Mouse (Mus musculus): ENCODE results near the gene A630001G21Rik. TPM values are rescaled to one million over a fixed set of nuclear protein-coding genes. Genes with fewer than 3 reads are reported as not detected.
A peak's percentile ranks its signal among the peaks of the same experiment; 100 is the strongest.

Gene A630001G21Rik
- polyA plus RNA-seq, 1 experiment from 2014 or later: 1.6 TPM

DNA sequence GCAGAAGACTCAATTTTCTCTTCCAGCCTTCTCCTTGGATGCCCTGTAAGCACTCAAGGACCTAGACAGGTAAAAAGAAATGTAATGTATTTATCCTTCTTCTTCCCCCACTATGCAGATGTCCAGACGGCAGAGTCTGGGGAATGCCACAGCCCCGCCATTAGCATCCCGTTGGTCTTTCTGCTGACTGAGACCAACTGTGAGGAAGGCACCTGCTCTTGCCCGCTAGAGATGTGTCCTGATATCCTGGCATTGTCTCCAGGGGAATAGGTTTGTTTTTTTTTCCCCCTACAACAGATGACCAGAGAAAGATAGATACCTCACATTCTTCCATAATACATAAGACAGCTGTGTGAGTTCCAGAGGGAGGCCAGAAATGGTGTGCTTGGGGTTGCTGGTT, 14.2 kb downstream of the A630001G21Rik start:
- ATAC-seq (ENCODE audit: low FRiP score): no peak
- no peaks in the 10 kb centered on the region for H3K27me3 ChIP-seq

DNA sequence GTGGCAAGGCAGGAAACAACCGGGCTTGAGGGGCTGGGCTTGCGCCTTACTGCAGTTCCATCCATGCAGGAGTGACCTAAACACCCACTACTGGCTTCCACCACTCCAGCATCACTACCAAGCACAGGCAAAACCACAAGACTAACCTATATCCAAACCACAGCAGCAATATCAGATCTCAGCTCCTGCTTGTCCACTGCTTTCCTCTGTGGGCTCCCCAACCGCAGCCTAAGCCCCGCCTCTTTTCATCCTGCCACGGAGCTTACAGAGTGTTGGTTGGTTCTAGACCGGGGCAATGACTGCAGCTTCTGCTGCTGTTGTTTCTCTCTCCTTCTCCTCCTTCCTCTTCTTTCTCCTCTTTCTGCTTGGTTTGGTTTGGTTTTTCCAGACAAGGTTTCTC, 15.1 kb downstream of the A630001G21Rik start:
- no peak overlapping the region for H3K27ac ChIP-seq

More for the DNA sequence above, 14.2 kb downstream of the A630001G21Rik start:
- no peak overlapping the region for H3K9ac ChIP-seq
- no peaks in the 10 kb centered on the region for H3K36me3 ChIP-seq (replicated peaks)
- no peaks in the 10 kb centered on the region for H3K9me3 ChIP-seq
- H3K27ac ChIP-seq: no peak overlapping the region
- no peak overlapping the region for H3K4me3 ChIP-seq (replicated peaks)
- WGBS: 83% methylated on average over 4 of the region's 4 CpGs
- no peaks in the 10 kb centered on the region for H3K4me1 ChIP-seq
- H3K4me2 ChIP-seq: no peak overlapping the region

DNA sequence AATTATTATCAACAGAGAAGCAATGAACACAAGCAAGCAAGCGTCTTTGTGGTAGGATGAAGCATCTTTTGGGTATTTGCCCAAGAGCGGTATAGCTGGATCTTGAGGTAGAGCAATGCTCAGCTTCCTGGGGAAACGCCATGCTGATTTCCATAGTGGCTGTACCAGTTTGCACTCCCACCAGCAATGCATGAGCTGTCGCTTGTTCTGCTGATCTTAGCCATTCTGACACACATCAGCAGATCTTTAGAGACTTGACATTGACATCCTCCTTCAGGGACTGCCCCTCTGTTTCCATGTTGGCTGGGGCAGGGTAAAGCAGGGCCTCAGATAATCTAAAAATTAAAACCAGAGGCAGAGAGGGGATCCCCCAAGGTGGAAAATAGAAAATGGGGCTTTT, 16.8 kb downstream of the A630001G21Rik start:
- Histone ChIP-seq H3K36me3 (replicated peaks) (no peaks in the 10 kb centered on the region), H3K4me3 (replicated peaks) (no peak overlapping the region), H3K9me3 (no peaks in the 10 kb centered on the region), H3K9ac (no peak overlapping the region), H3K27me3 (no peaks in the 10 kb centered on the region), H3K4me1 (peaks cover 7% of the 10 kb centered on the region), H3K27ac (no peak overlapping the region), H3K4me2 (no peak overlapping the region)
- 87% methylated on average over 4 of the region's 4 CpGs for WGBS
- ATAC-seq (ENCODE audit: low FRiP score): no peak

More for the DNA sequence above, 15.1 kb downstream of the A630001G21Rik start:
- Histone ChIP-seq H3K4me1 (peaks cover 4% of the 10 kb centered on the region), H3K4me2 (no peak overlapping the region), H3K4me3 (replicated peaks) (no peak overlapping the region), H3K9ac (no peak overlapping the region), H3K9me3 (no peaks in the 10 kb centered on the region), H3K36me3 (replicated peaks) (no peaks in the 10 kb centered on the region), H3K27me3 (no peaks in the 10 kb centered on the region)
- 83% methylated on average over 6 of the region's 6 CpGs for WGBS
- no peak for ATAC-seq (ENCODE audit: low FRiP score)

DNA sequence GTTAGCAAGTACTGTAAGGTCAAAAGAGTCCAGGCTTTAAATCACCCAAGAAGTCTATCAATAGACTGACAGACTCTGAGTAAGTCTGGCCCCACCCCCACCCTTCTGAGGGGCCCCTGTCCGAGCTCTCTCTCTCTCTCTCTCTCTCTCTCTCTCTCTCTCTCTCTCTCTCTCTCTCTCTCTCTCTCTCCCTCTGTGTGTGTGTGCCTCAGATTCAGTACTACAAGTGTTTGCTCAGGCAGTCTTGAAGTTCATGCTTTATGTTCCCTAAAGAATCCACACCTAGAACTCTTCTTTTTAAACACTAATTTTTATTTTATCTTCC, 19.5 kb downstream of the A630001G21Rik start:
- no peak for ATAC-seq (ENCODE audit: low FRiP score)
- Histone ChIP-seq H3K4me1 (peaks cover 7% of the 10 kb centered on the region), H3K27me3 (no peaks in the 10 kb centered on the region), H3K9ac (no peak overlapping the region), H3K36me3 (replicated peaks) (no peaks in the 10 kb centered on the region), H3K9me3 (no peaks in the 10 kb centered on the region), H3K4me2 (no peak overlapping the region), H3K27ac (no peak overlapping the region), H3K4me3 (replicated peaks) (no peak overlapping the region)
- WGBS: 13% methylated on average over 1 of the region's 1 CpGs

DNA sequence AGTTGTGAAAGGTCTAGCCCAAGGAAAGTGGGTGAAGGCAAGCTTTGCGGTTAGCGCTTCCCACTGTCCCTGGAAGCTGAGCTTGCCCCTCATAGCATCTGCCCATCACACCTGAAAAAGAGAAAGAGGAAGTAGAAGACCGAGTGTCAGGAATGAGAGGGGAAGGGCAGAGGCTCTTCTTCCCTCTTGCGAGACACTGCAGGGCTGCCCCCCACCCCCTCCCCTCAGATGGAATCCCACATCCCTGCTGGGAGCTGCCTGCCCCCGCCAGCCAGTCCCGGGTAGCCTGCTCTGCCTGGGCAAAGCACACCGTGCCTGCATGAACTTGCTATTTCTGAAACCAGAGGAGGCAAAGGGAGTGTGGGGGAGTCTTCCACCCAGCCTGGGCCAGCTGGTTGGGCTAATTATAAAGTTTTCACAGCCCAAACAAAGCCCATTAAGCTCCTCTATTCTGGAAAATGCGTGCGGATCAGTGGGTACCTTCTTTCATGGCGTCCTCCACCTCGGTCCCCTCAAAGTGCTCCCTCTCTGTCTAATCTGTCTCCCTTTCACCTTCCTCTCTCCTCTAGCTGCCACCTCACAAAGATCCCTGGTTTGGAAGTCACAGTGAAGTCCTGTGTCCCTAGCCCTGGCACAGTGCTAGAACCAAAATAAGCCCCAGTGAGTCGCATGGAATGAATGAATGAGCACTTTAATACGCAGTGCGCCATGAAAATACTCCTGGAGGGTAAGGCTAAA, 20.0 kb downstream of the A630001G21Rik start:
- Histone ChIP-seq H3K9ac (no peak overlapping the region), H3K27ac (no peak overlapping the region), H3K4me2 (peak overlapping the region; percentile 9), H3K4me3 (replicated peaks) (no peak overlapping the region), H3K9me3 (no peaks in the 10 kb centered on the region), H3K27me3 (no peaks in the 10 kb centered on the region), H3K36me3 (replicated peaks) (no peaks in the 10 kb centered on the region), H3K4me1 (peaks cover 7% of the 10 kb centered on the region)
- ATAC-seq (ENCODE audit: low FRiP score): peak; percentile 63; the same call in 1 of the 2 replicates
- 26% methylated on average over 14 of the region's 14 CpGs for WGBS

DNA sequence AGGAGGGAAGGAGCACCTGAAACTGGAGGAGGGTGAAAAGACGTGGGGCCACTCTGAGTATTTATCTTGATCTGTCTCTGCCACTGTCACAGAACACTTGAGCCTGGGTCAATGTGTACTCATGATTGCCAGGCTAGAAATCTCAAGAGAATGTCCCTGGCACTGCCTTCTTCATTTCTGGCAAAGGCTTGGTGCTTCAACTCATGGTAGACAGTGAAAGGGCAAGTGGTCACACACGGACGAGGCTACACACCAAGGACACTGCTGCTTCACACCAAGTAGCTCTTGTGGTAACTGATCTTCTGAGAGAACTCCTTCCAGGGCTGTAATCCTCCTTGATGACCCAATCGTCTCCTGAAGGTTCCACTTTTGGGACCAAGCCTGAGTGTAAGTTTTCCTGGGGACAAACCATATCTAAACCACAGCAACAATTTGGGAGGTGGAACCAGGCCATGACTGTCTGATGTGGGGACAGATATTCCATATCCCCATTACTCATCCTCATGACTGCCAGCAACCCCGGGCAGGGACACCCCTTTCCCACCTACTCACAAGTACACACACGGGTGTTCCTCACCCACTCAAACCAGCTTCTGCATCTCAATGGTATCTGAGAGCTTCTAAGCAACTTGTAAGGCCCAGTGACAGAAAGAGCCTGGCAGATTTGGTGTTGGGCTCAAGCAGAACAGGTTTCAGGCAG, 20.8 kb downstream of the A630001G21Rik start:
- Histone ChIP-seq H3K4me2 (no peak overlapping the region), H3K4me3 (replicated peaks) (no peak overlapping the region), H3K9ac (no peak overlapping the region), H3K9me3 (no peaks in the 10 kb centered on the region), H3K4me1 (peaks cover 7% of the 10 kb centered on the region), H3K36me3 (replicated peaks) (no peaks in the 10 kb centered on the region), H3K27ac (no peak overlapping the region), H3K27me3 (no peaks in the 10 kb centered on the region)
- 88% methylated on average over 6 of the region's 6 CpGs for WGBS
- no peak for ATAC-seq (ENCODE audit: low FRiP score)

DNA sequence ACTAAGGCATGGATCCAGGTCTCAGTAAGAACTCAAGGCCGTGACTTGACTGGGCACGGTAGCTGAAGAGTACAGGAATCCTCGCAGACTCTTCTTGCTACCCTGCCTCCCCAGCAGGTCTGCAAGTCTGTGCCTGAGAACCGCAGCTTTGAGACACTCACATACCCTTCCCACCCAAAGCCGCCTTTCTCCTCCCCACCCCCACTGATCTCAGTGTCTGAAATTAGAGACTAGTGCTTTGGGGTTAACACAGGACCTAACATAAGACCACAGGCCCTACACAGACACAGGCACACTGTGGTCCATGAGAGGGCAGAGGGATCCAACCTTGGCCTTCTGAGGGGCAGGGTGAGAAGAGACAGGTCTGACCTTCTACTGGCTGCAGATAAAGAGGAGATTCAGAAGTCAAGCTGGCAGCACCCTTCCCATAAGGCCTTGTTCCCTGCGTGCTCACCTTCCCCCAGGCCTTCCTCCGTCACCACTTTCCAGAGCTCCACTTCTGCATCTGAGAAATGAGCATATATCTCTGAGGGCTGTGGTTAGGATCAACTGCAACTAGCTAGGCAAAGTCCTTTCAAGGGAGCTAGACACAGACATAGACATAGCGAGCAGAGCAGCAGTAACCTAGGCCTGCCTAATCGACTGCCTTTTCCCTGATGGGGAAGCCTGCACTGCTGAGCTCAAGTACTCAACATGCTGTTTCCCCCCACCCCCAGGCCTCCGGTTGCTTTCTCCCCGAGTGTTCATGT, 26.3 kb downstream of the A630001G21Rik start:
- Histone ChIP-seq H3K9ac (no peak overlapping the region), H3K9me3 (no peaks in the 10 kb centered on the region), H3K4me3 (replicated peaks) (no peak overlapping the region), H3K4me2 (no peak overlapping the region), H3K36me3 (replicated peaks) (no peaks in the 10 kb centered on the region), H3K27me3 (no peaks in the 10 kb centered on the region), H3K4me1 (peaks cover 7% of the 10 kb centered on the region; the same call in 1 of the 2 replicates), H3K27ac (no peak overlapping the region)
- no peak for ATAC-seq (ENCODE audit: low FRiP score)
- WGBS: 77% methylated on average over 11 of the region's 11 CpGs

DNA sequence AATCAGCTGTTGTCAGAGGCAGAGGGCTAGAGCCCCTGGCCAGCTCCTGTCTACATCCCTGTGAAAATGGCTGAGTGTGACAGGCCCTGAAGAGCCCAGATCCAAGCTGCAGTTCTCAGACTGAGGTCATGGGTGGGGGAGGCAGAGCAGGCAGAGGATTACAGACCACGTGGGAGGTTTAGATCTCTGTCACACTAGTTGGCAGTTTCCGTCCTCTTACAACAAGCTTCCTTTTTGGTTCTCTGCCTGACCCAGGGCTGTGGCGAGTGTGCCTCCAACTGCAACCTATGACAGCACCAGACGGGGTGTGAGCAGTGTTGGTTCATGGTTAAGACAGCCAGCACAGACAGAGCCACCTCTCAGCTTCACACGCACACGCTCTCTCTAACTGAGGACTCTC, 26.9 kb downstream of the A630001G21Rik start:
- Histone ChIP-seq H3K27me3 (no peaks in the 10 kb centered on the region), H3K9me3 (no peaks in the 10 kb centered on the region), H3K4me2 (no peak overlapping the region), H3K27ac (no peak overlapping the region), H3K4me1 (peaks cover 7% of the 10 kb centered on the region; the same call in 1 of the 2 replicates), H3K36me3 (replicated peaks) (no peaks in the 10 kb centered on the region), H3K4me3 (replicated peaks) (no peak overlapping the region), H3K9ac (no peak overlapping the region)
- 61% methylated on average over 6 of the region's 6 CpGs for WGBS
- 0 out of 2 replicates have a peak, but pooled peaks have one; percentile 14 for ATAC-seq (ENCODE audit: low FRiP score)

DNA sequence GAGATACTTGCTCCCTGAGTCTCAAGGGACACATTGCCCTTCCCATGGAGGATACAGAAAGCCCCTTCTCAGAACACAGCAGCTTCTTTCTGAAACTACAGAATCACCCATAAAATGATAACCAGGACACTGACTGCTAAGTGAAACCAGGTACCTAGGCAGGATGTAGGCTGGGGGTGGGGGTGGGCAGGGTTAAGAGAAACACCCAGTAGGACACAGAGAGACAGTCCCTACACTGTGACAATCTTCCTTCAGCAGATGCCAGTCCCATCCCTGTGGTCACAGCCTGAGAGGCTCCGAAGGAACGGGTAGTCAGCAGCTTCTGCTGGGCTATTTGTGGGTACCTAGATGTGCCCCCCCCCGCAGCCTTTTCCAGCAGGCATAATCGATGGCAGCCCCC, 27.8 kb downstream of the A630001G21Rik start:
- Histone ChIP-seq H3K9me3 (no peaks in the 10 kb centered on the region), H3K36me3 (replicated peaks) (no peaks in the 10 kb centered on the region), H3K9ac (no peak overlapping the region), H3K4me1 (peaks cover 7% of the 10 kb centered on the region; the same call in 1 of the 2 replicates), H3K4me3 (replicated peaks) (no peak overlapping the region), H3K27me3 (no peaks in the 10 kb centered on the region), H3K27ac (no peak overlapping the region), H3K4me2 (no peak overlapping the region)
- 94% methylated on average over 4 of the region's 4 CpGs for WGBS
- no peak for ATAC-seq (ENCODE audit: low FRiP score)

DNA sequence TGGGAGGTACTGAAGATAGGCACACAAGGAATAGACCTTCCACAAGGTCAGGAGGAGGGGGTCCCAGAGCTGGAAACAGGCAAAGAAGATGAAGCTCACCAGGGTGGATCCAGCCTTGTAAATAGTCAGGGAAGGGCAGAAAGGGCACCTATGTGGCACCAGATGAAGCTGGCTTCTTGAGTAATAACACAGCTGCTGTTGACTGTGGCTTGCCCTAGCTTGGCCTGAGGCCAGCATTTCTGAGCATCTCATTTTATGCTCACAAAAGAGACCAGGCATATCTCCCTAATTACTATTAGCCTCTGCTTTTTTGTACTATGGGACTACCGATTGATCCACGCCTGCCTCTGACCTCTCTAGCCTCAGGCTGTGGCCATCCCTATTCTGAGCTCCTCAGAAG, 28.6 kb downstream of the A630001G21Rik start:
- Histone ChIP-seq H3K4me1 (peaks cover 7% of the 10 kb centered on the region; the same call in 1 of the 2 replicates), H3K27me3 (no peaks in the 10 kb centered on the region), H3K4me3 (replicated peaks) (no peak overlapping the region), H3K27ac (no peak overlapping the region), H3K9ac (no peak overlapping the region), H3K4me2 (no peak overlapping the region), H3K9me3 (no peaks in the 10 kb centered on the region), H3K36me3 (replicated peaks) (no peaks in the 10 kb centered on the region)
- ATAC-seq (ENCODE audit: low FRiP score): no peak
- 71% methylated on average over 2 of the region's 2 CpGs for WGBS

DNA sequence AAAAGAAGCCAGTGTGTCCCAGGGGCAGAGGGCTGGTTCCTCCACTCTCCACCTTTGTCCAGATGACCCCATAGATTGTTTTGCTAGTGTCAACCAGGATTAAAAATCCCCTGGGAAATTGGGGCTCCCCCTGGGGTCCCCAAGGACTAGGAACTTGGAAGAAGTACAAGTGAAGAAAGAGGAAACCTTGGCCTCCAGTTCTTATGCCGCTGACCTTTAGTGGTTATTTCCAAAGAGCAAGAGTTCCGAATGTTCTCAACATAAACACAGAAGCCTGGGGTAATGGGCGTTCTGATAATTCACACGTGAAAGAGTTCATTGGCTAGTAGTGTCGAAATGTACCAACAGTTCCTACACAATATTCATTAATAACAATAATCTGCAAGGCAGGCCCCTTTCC, 31.9 kb downstream of the A630001G21Rik start:
- ATAC-seq (ENCODE audit: low FRiP score): no peak
- no peaks in the 10 kb centered on the region for H3K36me3 ChIP-seq (replicated peaks)
- H3K9me3 ChIP-seq: no peaks in the 10 kb centered on the region
- 90% methylated on average over 5 of the region's 5 CpGs for WGBS
- H3K27ac ChIP-seq: no peak overlapping the region
- H3K4me1 ChIP-seq: peaks cover 16% of the 10 kb centered on the region; the same call in 1 of the 2 replicates
- no peak overlapping the region for H3K4me2 ChIP-seq
- H3K9ac ChIP-seq: no peak overlapping the region
- H3K4me3 ChIP-seq (replicated peaks): no peak overlapping the region
- no peaks in the 10 kb centered on the region for H3K27me3 ChIP-seq

DNA sequence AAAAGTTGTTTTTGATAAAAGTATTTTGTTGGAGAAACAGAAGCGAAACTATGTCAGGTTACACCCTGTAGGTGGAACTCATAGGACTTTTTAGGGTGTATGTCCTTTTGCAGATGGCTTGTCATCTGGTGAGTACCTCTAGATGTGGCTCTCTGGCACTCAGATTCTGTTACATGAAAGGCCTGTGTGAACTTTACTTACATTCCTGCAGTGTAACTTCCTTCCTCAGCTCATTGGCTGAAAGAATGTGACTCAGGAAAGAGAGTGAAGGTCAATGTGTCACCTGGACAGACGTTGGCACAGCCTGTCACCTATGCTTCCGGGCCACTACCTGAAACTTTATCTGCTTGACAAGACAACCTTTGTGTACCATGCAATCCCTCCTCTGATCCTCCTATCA, 33.9 kb downstream of the A630001G21Rik start:
- no peak overlapping the region for H3K4me3 ChIP-seq (replicated peaks)
- no peak overlapping the region for H3K4me2 ChIP-seq
- no peaks in the 10 kb centered on the region for H3K36me3 ChIP-seq (replicated peaks)
- no peak for ATAC-seq (ENCODE audit: low FRiP score)
- H3K4me1 ChIP-seq: peaks cover 13% of the 10 kb centered on the region; the same call in 1 of the 2 replicates
- no peaks in the 10 kb centered on the region for H3K27me3 ChIP-seq
- H3K27ac ChIP-seq: no peak overlapping the region
- no peak overlapping the region for H3K9ac ChIP-seq
- no peaks in the 10 kb centered on the region for H3K9me3 ChIP-seq
- 85% methylated on average over 3 of the region's 3 CpGs for WGBS

Data from forebrain, embryonic 12.5 days (tissue).